Comparison of ENCODE assay signal across 8 mouse cellular contexts in the genomic region with DNA sequence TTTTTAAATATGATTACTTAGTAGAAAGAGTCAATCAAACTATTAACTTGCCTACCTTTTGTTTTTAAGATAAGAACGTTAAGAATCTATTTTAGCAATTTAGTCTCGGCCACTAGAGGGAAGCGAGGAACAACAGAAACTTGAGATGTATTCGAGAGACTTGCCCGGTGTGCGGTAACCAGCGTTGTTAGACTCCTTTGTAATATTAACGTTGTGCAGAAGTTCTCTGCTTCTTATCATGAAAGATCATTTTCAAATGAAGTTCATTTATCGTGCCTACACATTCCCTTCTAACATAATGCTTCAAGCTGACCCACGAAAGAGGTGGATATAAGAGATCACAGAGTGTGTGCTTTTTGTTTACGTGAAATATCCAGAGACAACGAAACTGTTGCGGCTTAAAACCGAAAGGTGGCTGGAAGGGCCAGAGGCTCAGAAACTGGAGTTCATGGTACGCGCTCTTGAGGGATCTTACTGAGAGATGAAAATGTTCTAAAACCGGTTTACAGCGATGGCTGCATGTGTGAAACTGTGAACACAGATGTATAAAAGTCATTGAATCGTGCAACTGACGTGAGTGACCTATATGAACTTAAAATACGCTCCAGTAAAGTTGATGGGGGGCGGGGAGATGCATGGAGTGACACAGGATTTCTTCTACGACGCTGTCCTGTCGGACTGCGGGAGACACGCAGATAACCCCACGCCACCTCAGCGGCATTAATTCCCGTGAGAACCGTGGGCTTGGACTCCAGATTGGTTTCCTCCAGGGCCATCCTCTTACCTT. TPM values are rescaled to one million over a fixed set of nuclear protein-coding genes. Genes with fewer than 3 reads are reported as not detected.
DNase-seq lines count a peak whose midpoint lies in the region; ATAC-seq lines count a peak whose summit lies in the region.

No protein-coding gene starts in this region.

- H3K27me3 ChIP-seq in neural tube, embryonic 11.5 days (ENCODE audit: control insufficient read depth, insufficient read depth, low read length): no peaks in the 10 kb centered on the region
- H3K27me3 ChIP-seq in heart, embryonic 15.5 days: no peaks in the 10 kb centered on the region
- H3K27me3 ChIP-seq in limb, embryonic 12.5 days: no peaks in the 10 kb centered on the region
- no peaks in the 10 kb centered on the region for H3K27me3 ChIP-seq in midbrain, embryonic 12.5 days

- no peak for ATAC-seq in neural tube, embryonic 11.5 days (ENCODE audit: insufficient read depth, low FRiP score, low TSS enrichment)
- no peak for ATAC-seq in heart, embryonic 15.5 days (replicated peaks; ENCODE audit: insufficient number of reproducible peaks, insufficient read depth, low FRiP score, low read depth)
- ATAC-seq in limb, embryonic 12.5 days (ENCODE audit: insufficient number of reproducible peaks, insufficient read depth, low FRiP score, low TSS enrichment, low read depth): no peak
- no peak for ATAC-seq in midbrain, embryonic 12.5 days (ENCODE audit: low FRiP score, low read depth)
- no peak for ATAC-seq in cerebellum, adult (ENCODE audit: insufficient number of reproducible peaks, low FRiP score, low TSS enrichment)

- no peaks in the 10 kb centered on the region for H3K4me1 ChIP-seq in neural tube, embryonic 11.5 days (ENCODE audit: control insufficient read depth, insufficient read depth, low read length)
- peaks cover 5% of the 10 kb centered on the region for H3K4me1 ChIP-seq in heart, embryonic 15.5 days (replicated peaks)
- peaks cover 5% of the 10 kb centered on the region; the same call in 1 of the 2 replicates for H3K4me1 ChIP-seq in limb, embryonic 12.5 days (replicated peaks)
- H3K4me1 ChIP-seq in midbrain, embryonic 12.5 days: peaks cover under 1% of the 10 kb centered on the region; the same call in 1 of the 2 replicates

- WGBS in neural tube, embryonic 11.5 days: 48% methylated on average over 31 of the region's 31 CpGs
- 27% methylated on average over 31 of the region's 31 CpGs for WGBS in heart, embryonic 15.5 days
- WGBS in limb, embryonic 12.5 days: 45% methylated on average over 31 of the region's 31 CpGs
- WGBS in midbrain, embryonic 12.5 days: 47% methylated on average over 31 of the region's 31 CpGs

- DNase-seq in neural tube, embryonic 11.5 days (ENCODE audit: low spot score): no peak
- no peak for DNase-seq in neural tube, embryonic 10.5 days (ENCODE audit: extremely low spot score, low spot score)
- DNase-seq in embryo, embryonic 10 days (ENCODE audit: low spot score): peak; percentile 77
- DNase-seq in left cerebral cortex, adult 18-20 months (ENCODE audit: low spot score in 2 of 2): no peak

- H3K4me3 ChIP-seq in neural tube, embryonic 11.5 days (ENCODE audit: low read depth, low read length): peak overlapping the region; percentile 6; the same call in 1 of the 2 replicates
- peak overlapping the region; percentile 46 for H3K4me3 ChIP-seq in heart, embryonic 15.5 days
- H3K4me3 ChIP-seq in limb, embryonic 12.5 days (replicated peaks): peak overlapping the region; percentile 14
- H3K4me3 ChIP-seq in midbrain, embryonic 12.5 days: no peak overlapping the region

- H3K27ac ChIP-seq in neural tube, embryonic 11.5 days (ENCODE audit: low read depth, low read length): no peak overlapping the region
- H3K27ac ChIP-seq in heart, embryonic 15.5 days: peak overlapping the region; percentile 31; the same call in 1 of the 2 replicates
- H3K27ac ChIP-seq in limb, embryonic 12.5 days: no peak overlapping the region
- no peak overlapping the region for H3K27ac ChIP-seq in midbrain, embryonic 12.5 days (replicated peaks)

- H3K36me3 ChIP-seq in neural tube, embryonic 11.5 days (ENCODE audit: control insufficient read depth, insufficient read depth, low read length): no peaks in the 10 kb centered on the region
- no peaks in the 10 kb centered on the region for H3K36me3 ChIP-seq in heart, embryonic 15.5 days
- H3K36me3 ChIP-seq in limb, embryonic 12.5 days: no peaks in the 10 kb centered on the region
- H3K36me3 ChIP-seq in midbrain, embryonic 12.5 days: no peaks in the 10 kb centered on the region

- H3K9ac ChIP-seq in neural tube, embryonic 11.5 days (ENCODE audit: low read length): no peak overlapping the region
- H3K9ac ChIP-seq in heart, embryonic 15.5 days: peak overlapping the region; percentile 22
- H3K9ac ChIP-seq in limb, embryonic 12.5 days (replicated peaks): peak overlapping the region; percentile 40; the same call in 1 of the 2 replicates
- H3K9ac ChIP-seq in midbrain, embryonic 12.5 days (replicated peaks): no peak overlapping the region

- H3K9me3 ChIP-seq in neural tube, embryonic 11.5 days (ENCODE audit: control insufficient read depth, low read length): no peaks in the 10 kb centered on the region
- H3K9me3 ChIP-seq in heart, embryonic 15.5 days (replicated peaks): no peaks in the 10 kb centered on the region
- no peaks in the 10 kb centered on the region for H3K9me3 ChIP-seq in limb, embryonic 12.5 days
- H3K9me3 ChIP-seq in midbrain, embryonic 12.5 days: 0 out of 2 replicates have a peak, but pooled peaks cover 6% of the 10 kb centered on the region

- peak overlapping the region; percentile 30 for H3K4me2 ChIP-seq in neural tube, embryonic 11.5 days (ENCODE audit: low read depth)
- peak overlapping the region; percentile 66 for H3K4me2 ChIP-seq in heart, embryonic 15.5 days
- H3K4me2 ChIP-seq in limb, embryonic 12.5 days: peak overlapping the region; percentile 47
- H3K4me2 ChIP-seq in midbrain, embryonic 12.5 days (replicated peaks): peak overlapping the region; percentile 40

RNA-seq across cellular contexts. Expression of a gene that starts 18.5 kb away (rescaled TPM):
- 4.2 and 6.7 TPM in 2 replicates for polyA plus RNA-seq in neural tube, embryonic 11.5 days (2014; fragmentation: Nextera tagmentation; extraction: Ambion mirVana)
- polyA plus RNA-seq in heart, embryonic 15.5 days (2015; fragmentation: Nextera tagmentation; extraction: Ambion mirVana): 6.9 and 9.5 TPM in 2 replicates
- 3.8 and 4.8 TPM in 2 replicates for polyA plus RNA-seq in limb, embryonic 12.5 days (2016; fragmentation: Nextera tagmentation; extraction: Ambion mirVana)
- polyA plus RNA-seq in midbrain, embryonic 12.5 days (2016; fragmentation: Nextera tagmentation; extraction: Ambion mirVana): 11.7 and 19.2 TPM in 2 replicates
- not detected for total RNA-seq in left cerebral cortex, adult 18-20 months (2021)

RNA-seq across cellular contexts. Expression of a gene that starts 30.7 kb away (rescaled TPM):
- polyA plus RNA-seq in neural tube, embryonic 11.5 days (2014; fragmentation: Nextera tagmentation; extraction: Ambion mirVana): 654 and 724 TPM in 2 replicates
- 1,150 and 1,902 TPM in 2 replicates for polyA plus RNA-seq in heart, embryonic 15.5 days (2015; fragmentation: Nextera tagmentation; extraction: Ambion mirVana)
- polyA plus RNA-seq in limb, embryonic 12.5 days (2016; fragmentation: Nextera tagmentation; extraction: Ambion mirVana): 737 and 751 TPM in 2 replicates
- polyA plus RNA-seq in midbrain, embryonic 12.5 days (2016; fragmentation: Nextera tagmentation; extraction: Ambion mirVana): 707 and 785 TPM in 2 replicates
- 100 to 1,000 TPM; 283 to 337 TPM for total RNA-seq in left cerebral cortex, adult 18-20 months (2021)

RNA-seq across cellular contexts. Expression of a gene that starts 36.9 kb away (rescaled TPM):
- 46.8 and 51.7 TPM in 2 replicates for polyA plus RNA-seq in neural tube, embryonic 11.5 days (2014; fragmentation: Nextera tagmentation; extraction: Ambion mirVana)
- 36.5 and 42.5 TPM in 2 replicates for polyA plus RNA-seq in heart, embryonic 15.5 days (2015; fragmentation: Nextera tagmentation; extraction: Ambion mirVana)
- polyA plus RNA-seq in limb, embryonic 12.5 days (2016; fragmentation: Nextera tagmentation; extraction: Ambion mirVana): 60.5 and 60.6 TPM in 2 replicates
- 70.7 and 75.8 TPM in 2 replicates for polyA plus RNA-seq in midbrain, embryonic 12.5 days (2016; fragmentation: Nextera tagmentation; extraction: Ambion mirVana)
- 10 to 100 TPM; 41.6 to 51.3 TPM for total RNA-seq in left cerebral cortex, adult 18-20 months (2021)

RNA-seq across cellular contexts. Expression of a gene that starts 37.6 kb away (rescaled TPM):
- polyA plus RNA-seq in neural tube, embryonic 11.5 days (2014; fragmentation: Nextera tagmentation; extraction: Ambion mirVana): 38.4 and 47.3 TPM in 2 replicates
- 51.3 and 55.4 TPM in 2 replicates for polyA plus RNA-seq in heart, embryonic 15.5 days (2015; fragmentation: Nextera tagmentation; extraction: Ambion mirVana)
- 56.6 and 59.3 TPM in 2 replicates for polyA plus RNA-seq in limb, embryonic 12.5 days (2016; fragmentation: Nextera tagmentation; extraction: Ambion mirVana)
- 38.3 and 50.1 TPM in 2 replicates for polyA plus RNA-seq in midbrain, embryonic 12.5 days (2016; fragmentation: Nextera tagmentation; extraction: Ambion mirVana)
- total RNA-seq in left cerebral cortex, adult 18-20 months (2021): 10 to 100 TPM; 58.3 to 60.2 TPM

Comparison
In these comparisons a context has a peak if more than half of its experiments do, and no peak if none do; other contexts are left out.
1. H3K9ac ChIP-seq: peak in heart, embryonic 15.5 days (single experiment) and limb, embryonic 12.5 days (single experiment); none in neural tube, embryonic 11.5 days (single experiment) and midbrain, embryonic 12.5 days (single experiment).
2. Peak in every context shown above with its lines, with median percentiles within 50 percentile points of each other: H3K4me2 ChIP-seq.